Mouse (Mus musculus) MEL (cell line): ENCODE results near the gene AC134908.4. TPM values are rescaled to one million over a fixed set of nuclear protein-coding genes. Genes with fewer than 3 reads are reported as not detected.

Experiments used
- DNase-seq: peaks from one replicate; pipeline ENCODE4 v3.0.0; 2011; ENCODE audit warnings: low read depth, low spot score
- H3K27ac ChIP-seq: 2 replicates; pipeline ENCODE4 v1.5.1; 2012; ENCODE audit warnings: low read depth, mild to moderate bottlenecking, control low read depth, low read length, moderate library complexity; ENCODE audit not compliant: control insufficient read depth
- H3K27me3 ChIP-seq, 2 experiments: fragments of 150-350 bp in 1 of 2; sonication (generic) in 1 of 2; 2 replicates each; pipeline ENCODE4 v1.6.1; 2012; ENCODE audit warnings: low read length in 2 of 2, mild to moderate bottlenecking in 2 of 2, improper control_type of control experiment in 1 of 2, moderate library complexity in 1 of 2; ENCODE audit not compliant: insufficient read depth in 2 of 2, control insufficient read depth in 1 of 2
- H3K36me3 ChIP-seq, 2 experiments: 2 replicates each; pipeline ENCODE4 v1.6.1; 2012 to 2014; ENCODE audit warnings: low read length in 2 of 2, improper control_type of control experiment in 1 of 2, inconsistent platforms in 1 of 2, mild to moderate bottlenecking in 1 of 2; ENCODE audit not compliant: insufficient read depth in 2 of 2, control insufficient read depth in 1 of 2
- H3K4me1 ChIP-seq, 2 experiments: fragments of 150-350 bp in 1 of 2; sonication (generic) in 1 of 2; 2 replicates each; pipeline ENCODE4 v1.6.1; 2012; ENCODE audit warnings: low read length in 2 of 2, improper control_type of control experiment in 1 of 2, mild to moderate bottlenecking in 1 of 2; ENCODE audit not compliant: insufficient read depth in 2 of 2, control insufficient read depth in 1 of 2
- H3K4me3 ChIP-seq, 2 experiments: fragments of 150-350 bp in 1 of 2; sonication (generic) in 1 of 2; 2 replicates each; pipeline ENCODE4 v1.5.1; 2012; ENCODE audit warnings: low read depth in 2 of 2, low read length in 2 of 2, mild to moderate bottlenecking in 2 of 2, moderate library complexity in 2 of 2, control low read depth in 1 of 2, improper control_type of control experiment in 1 of 2; ENCODE audit not compliant: control insufficient read depth in 1 of 2, insufficient read depth in 1 of 2
- H3K79me2 ChIP-seq: 2 replicates; pipeline ENCODE4 v1.6.1; 2012; ENCODE audit warnings: mild to moderate bottlenecking, low read length, moderate library complexity; ENCODE audit not compliant: control insufficient read depth, poor library complexity, insufficient read depth
- H3K9ac ChIP-seq: 2 replicates; pipeline ENCODE4 v1.6.1; 2012; ENCODE audit warnings: low read depth, mild to moderate bottlenecking, control low read depth, low read length, moderate library complexity; ENCODE audit not compliant: control insufficient read depth, poor library complexity, severe bottlenecking
- H3K9me3 ChIP-seq: fragments of 150-350 bp; sonication (generic); replicated peaks from 2 replicates; pipeline ENCODE4 v1.6.1; 2012; ENCODE audit warnings: mild to moderate bottlenecking, low read length, improper control_type of control experiment, moderate library complexity; ENCODE audit not compliant: insufficient read depth
- CHD1 ChIP-seq: IDR thresholded peaks from 2 replicates; pipeline ENCODE4 v1.6.1; 2012; ENCODE audit warnings: low read depth, mild to moderate bottlenecking, inconsistent platforms, low read length, improper control_type of control experiment
- ELF1 ChIP-seq: IDR thresholded peaks from 2 replicates; pipeline ENCODE4 v1.6.1; 2014; ENCODE audit warnings: low read depth, mild to moderate bottlenecking, inconsistent platforms, low read length, improper control_type of control experiment, moderate library complexity
- EP300 ChIP-seq, 2 experiments: IDR thresholded peaks; 2 replicates each; pipeline ENCODE4 v1.6.1; 2011; ENCODE audit warnings: improper control_type of control experiment in 2 of 2, low read length in 2 of 2, low read depth in 1 of 2, mild to moderate bottlenecking in 1 of 2
- ETS1 ChIP-seq: IDR thresholded peaks from 2 replicates; pipeline ENCODE4 v1.6.1; 2012; ENCODE audit warnings: low read depth, mild to moderate bottlenecking, inconsistent platforms, low read length, improper control_type of control experiment, moderate library complexity
- HCFC1 ChIP-seq: IDR thresholded peaks from 2 replicates; pipeline ENCODE4 v1.6.1; 2012; ENCODE audit warnings: low read depth, mild to moderate bottlenecking, inconsistent platforms, low read length, improper control_type of control experiment, moderate library complexity
- JUND ChIP-seq: IDR thresholded peaks from 2 replicates; pipeline ENCODE4 v1.6.1; 2011; ENCODE audit warnings: low read depth, mild to moderate bottlenecking, improper control_type of control experiment, low read length
- MAFK ChIP-seq: IDR thresholded peaks from 2 replicates; pipeline ENCODE4 v1.6.1; 2011; ENCODE audit warnings: low read depth, mild to moderate bottlenecking, low read length, improper control_type of control experiment, borderline replicate concordance
- MEF2A ChIP-seq: IDR thresholded peaks from 2 replicates; pipeline ENCODE4 v1.6.1; 2014; ENCODE audit warnings: low read depth, mild to moderate bottlenecking, inconsistent platforms, low read length, improper control_type of control experiment; ENCODE audit not compliant: poor library complexity, insufficient replicate concordance, severe bottlenecking; ENCODE audit errors: extremely low read depth
- MYB ChIP-seq: IDR thresholded peaks from 2 replicates; pipeline ENCODE4 v1.6.1; 2011; ENCODE audit warnings: mild to moderate bottlenecking, low read depth, low read length, improper control_type of control experiment
- MYC ChIP-seq: IDR thresholded peaks from 2 replicates; pipeline ENCODE4 v1.6.1; 2011; ENCODE audit warnings: low read depth, mild to moderate bottlenecking, low read length, improper control_type of control experiment, moderate library complexity
- NELFE ChIP-seq: IDR thresholded peaks from 2 replicates; pipeline ENCODE4 v1.6.1; 2011; ENCODE audit warnings: low read depth, low read length, improper control_type of control experiment
- POLR2A ChIP-seq, 2 experiments: IDR thresholded peaks; 2 replicates each; pipeline ENCODE4 v1.6.1; 2011 to 2012; ENCODE audit warnings: low read length in 2 of 2, mild to moderate bottlenecking in 2 of 2, control low read depth in 1 of 2, improper control_type of control experiment in 1 of 2, low read depth in 1 of 2, moderate library complexity in 1 of 2; ENCODE audit not compliant: control insufficient read depth in 1 of 2, insufficient read depth in 1 of 2, poor library complexity in 1 of 2
- SIN3A ChIP-seq: IDR thresholded peaks from 2 replicates; pipeline ENCODE4 v1.6.1; 2012; ENCODE audit warnings: low read length, improper control_type of control experiment, inconsistent platforms
- TBP ChIP-seq: IDR thresholded peaks from 2 replicates; pipeline ENCODE4 v1.8.0; 2011; ENCODE audit warnings: low read depth, low read length, improper control_type of control experiment
- TCF12 ChIP-seq: IDR thresholded peaks from 2 replicates; pipeline ENCODE4 v1.6.1; 2014; ENCODE audit warnings: low read depth, mild to moderate bottlenecking, inconsistent platforms, low read length, improper control_type of control experiment, moderate library complexity
- UBTF ChIP-seq: IDR thresholded peaks from 2 replicates; pipeline ENCODE4 v1.6.1; 2012; ENCODE audit warnings: low read depth, mild to moderate bottlenecking, inconsistent platforms, low read length, improper control_type of control experiment, moderate library complexity, borderline replicate concordance; ENCODE audit not compliant: insufficient read depth
- ZC3H11A ChIP-seq: IDR thresholded peaks from 2 replicates; pipeline ENCODE4 v1.6.1; 2012; ENCODE audit warnings: low read depth, mild to moderate bottlenecking, inconsistent platforms, low read length, improper control_type of control experiment
- ZNF384 ChIP-seq: IDR thresholded peaks from 2 replicates; pipeline ENCODE4 v1.6.1; 2012; ENCODE audit warnings: low read depth, mild to moderate bottlenecking, inconsistent platforms, low read length, improper control_type of control experiment
- polyA plus RNA-seq, 2 experiments: library from polyadenylated mRNA; stranded (reverse) in 1 of 2; unstranded in 1 of 2; fragments of >175 nt in 1 of 2; fragments of >200 nt in 1 of 2; gene quantifications; 2 replicates each; pipeline versions ENCODE4 v1.2.1 to v1.2.4; 2012; ENCODE audit warnings: low replicate concordance in 2 of 2, low read depth in 1 of 2; ENCODE audit not compliant: insufficient read length in 2 of 2, insufficient read depth in 1 of 2, missing spikeins in 1 of 2
- total RNA-seq: library from RNA; depleted of rRNA; stranded (reverse); fragments of 300-350 nt; gene quantifications from 2 replicates; pipeline ENCODE4 v1.2.3, GENCODE M21; 2012

Gene AC134908.4
- total and polyA plus RNA-seq, 3 experiments, result 0.92 TPM; not detected in 2

- no peak for DNase-seq
- H3K4me1 ChIP-seq, result peaks cover 4 to 15% of the 10 kb centered on the region in 2 experiments; a peak in 3 of 4 replicates
- no peak overlapping the region for H3K4me3 ChIP-seq
- peaks cover 16% of the 10 kb centered on the region for H3K79me2 ChIP-seq
- H3K9ac ChIP-seq, result no peak overlapping the region
- no peaks in the 10 kb centered on the region for H3K9me3 ChIP-seq
- H3K36me3 ChIP-seq, result no peaks in the 10 kb centered on the region; a peak in 2 of 4 replicates
- TF ChIP-seq POLR2A (IDR thresholded peaks at IDR 0.05; ENCODE audit: control insufficient read depth in 1 of 2, insufficient read depth in 1 of 2, low read depth in 1 of 2, low read length in 2 of 2, poor library complexity in 1 of 2) (no peak), SIN3A (no peak), MYC (no peak), ZC3H11A (no peak), ETS1 (no peak), ZNF384 (no peak), HCFC1 (no peak), TBP (no peak), MAFK (no peak)
- no peak overlapping the region for H3K27ac ChIP-seq
- H3K27me3 ChIP-seq, result no peaks in the 10 kb centered on the region
Measured at GRCm38 (mm10) chr17:25838904-25839303, 43.4 kb upstream of the AC134908.4 start.

- no peak for TF ChIP-seq MAFK
- no peak for TF ChIP-seq ETS1
- no peak for TF ChIP-seq UBTF
- TF ChIP-seq CHD1, result no peak
- no peak for TF ChIP-seq SIN3A
- no peak for TF ChIP-seq JUND
- TF ChIP-seq EP300 (IDR thresholded peaks at IDR 0.05; ENCODE audit: low read depth in 1 of 2, low read length in 2 of 2), result no peak
- TF ChIP-seq ELF1, result no peak
- TF ChIP-seq NELFE, result no peak
- TF ChIP-seq MEF2A, result no peak
- TF ChIP-seq MYB, result no peak
- TF ChIP-seq POLR2A (IDR thresholded peaks at IDR 0.05; ENCODE audit: control insufficient read depth in 1 of 2, insufficient read depth in 1 of 2, low read depth in 1 of 2, low read length in 2 of 2, poor library complexity in 1 of 2), result no peak; a peak in 1 of 4 replicates
- TF ChIP-seq TCF12, result no peak
- Histone ChIP-seq H3K27ac (no peak overlapping the region), H3K36me3 (no peaks in the 10 kb centered on the region; a peak in 2 of 4 replicates), H3K27me3 (no peaks in the 10 kb centered on the region), H3K79me2 (peaks cover 20% of the 10 kb centered on the region), H3K4me3 (no peak overlapping the region), H3K9ac (no peak overlapping the region), H3K9me3 (no peaks in the 10 kb centered on the region), H3K4me1 (peaks cover 2 to 8% of the 10 kb centered on the region in 2 experiments; a peak in 3 of 4 replicates)
- DNase-seq, result no peak
Measured at GRCm38 (mm10) chr17:25837533-25837932, 42.1 kb upstream of the AC134908.4 start.
